Mouse (Mus musculus) gastrocnemius, postnatal 14 days (tissue): ENCODE results near the gene Mfsd6l. TPM values are rescaled to one million over a fixed set of nuclear protein-coding genes. Genes with fewer than 3 reads are reported as not detected.

Source experiments
- DNase-seq: peaks from one replicate; pipeline ENCODE4 v3.0.0; 2021; ENCODE audit warnings: mixed read lengths
- intact Hi-C: fragments of 180-260 bp; cut with DNase I; formaldehyde crosslinking; loops from one replicate; pipeline ENCODE4 v1.15.1; 2025; ENCODE audit warnings: low total_unique reads
- total RNA-seq, 2 experiments: library from RNA; stranded (reverse); gene quantifications; 2 replicates each; pipeline ENCODE4 v1.2.3; 2021

Gene Mfsd6l
- total RNA-seq, 2 experiments from 2014 or later, result not detected

DNA sequence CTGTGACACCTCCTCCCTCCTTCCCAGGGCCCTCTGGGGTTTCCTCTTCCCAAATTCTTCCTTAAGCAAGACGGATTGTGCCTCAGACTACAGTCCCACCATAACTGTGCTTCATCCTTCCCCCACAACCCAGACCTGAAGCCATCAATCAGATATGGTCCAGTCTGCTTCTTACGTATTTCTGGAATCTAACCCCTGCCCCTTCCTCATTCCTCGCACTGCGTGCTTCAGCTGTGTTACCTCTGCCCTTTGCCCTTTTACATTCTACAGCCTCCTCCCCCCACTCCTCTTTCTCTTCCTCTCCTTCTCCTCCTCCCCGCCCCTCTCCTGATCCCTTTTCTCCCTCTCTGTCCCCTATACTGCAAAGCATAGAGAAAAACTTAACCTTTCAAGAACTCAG lies 35.7 kb downstream of the Mfsd6l start:
- no peak for DNase-seq
- intact Hi-C loops, result no loop called here

DNA sequence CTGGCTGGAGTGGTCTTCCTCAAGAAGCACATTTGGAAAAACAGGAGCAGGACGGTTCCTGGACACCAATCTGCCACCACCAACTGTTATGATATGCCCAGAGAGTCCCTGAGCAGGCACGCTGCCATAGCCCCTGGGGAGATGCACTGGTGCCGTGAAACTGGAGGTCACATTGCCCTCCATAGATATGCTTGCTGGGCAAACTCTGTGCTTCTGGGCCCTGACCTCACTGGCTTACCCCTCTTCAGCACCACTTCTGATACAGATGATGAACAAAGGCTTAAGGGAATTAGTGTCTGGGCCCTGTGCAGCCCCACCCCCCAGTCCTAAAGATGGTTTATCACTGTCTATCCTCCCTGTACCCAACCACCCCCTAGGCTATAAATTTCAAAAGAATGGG lies 37.3 kb downstream of the Mfsd6l start:
- DNase-seq, result no peak
- intact Hi-C loops, result no loop called here

DNA sequence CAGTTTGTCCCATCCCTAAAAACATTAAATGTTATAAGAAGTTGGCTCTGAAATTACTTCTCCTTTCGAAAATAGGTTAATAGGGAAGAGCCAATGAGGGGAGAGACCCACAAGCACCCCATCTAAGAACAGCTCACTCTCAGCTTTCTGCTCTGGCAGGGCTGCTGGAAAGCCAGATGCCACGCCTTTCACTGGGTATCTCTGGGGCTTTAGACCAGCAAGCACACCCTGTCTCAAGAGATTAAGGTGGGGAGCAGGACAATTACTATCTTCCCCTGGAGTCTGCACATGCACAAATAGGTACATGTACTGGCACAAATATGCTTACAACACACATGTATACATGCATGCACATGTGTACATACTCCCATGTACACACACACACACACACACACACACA lies 41.9 kb downstream of the Mfsd6l start:
- intact Hi-C loops, result no loop called here
- no peak for DNase-seq

DNA sequence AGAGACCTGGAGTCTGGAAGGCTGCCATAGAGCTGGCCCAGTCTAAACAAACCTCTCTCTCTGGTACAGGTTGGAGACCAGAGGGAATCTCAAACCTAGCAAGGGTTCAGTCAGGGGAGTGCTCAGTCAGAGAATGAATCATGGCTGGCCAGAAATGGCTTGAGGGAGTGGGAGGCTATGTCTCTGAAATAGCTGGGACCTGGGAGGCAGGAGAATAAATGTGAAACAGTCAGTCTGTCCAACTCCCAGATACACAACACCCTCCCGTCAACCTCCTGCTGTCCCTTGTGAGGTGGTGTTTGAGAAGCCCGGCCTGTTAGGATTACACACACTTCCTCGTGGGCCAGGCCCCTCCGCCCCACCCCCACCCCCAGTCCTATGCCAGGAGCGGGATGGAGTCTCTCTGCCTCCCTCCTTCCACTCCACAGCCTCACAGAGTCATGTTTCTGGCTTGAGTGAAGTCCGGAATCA lies 44.6 kb downstream of the Mfsd6l start:
- no peak for DNase-seq

DNA sequence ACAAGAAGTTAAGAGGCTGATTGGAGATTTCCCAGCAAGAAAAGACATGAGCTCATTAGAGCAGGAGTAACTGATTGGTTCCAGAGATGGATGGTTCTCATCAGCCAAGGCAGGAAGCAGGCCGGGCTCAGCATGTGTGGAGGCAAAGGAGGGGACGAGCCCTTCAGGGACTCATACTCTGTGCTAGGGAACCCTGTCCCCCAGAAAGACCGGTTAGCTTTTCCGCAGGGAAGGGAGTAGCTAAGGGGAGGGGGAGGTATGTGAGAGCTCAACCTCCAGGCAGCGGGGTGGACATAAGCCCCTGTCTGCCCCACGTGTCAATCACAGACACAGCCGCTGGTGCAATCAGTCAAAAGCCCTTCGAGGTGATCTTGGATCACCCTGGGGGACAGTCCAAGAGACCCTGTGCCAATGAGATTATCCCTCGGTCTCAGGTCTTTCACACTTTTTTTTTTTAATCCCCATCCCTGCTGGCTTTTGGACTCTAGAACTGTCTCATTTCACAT lies 45.6 kb downstream of the Mfsd6l start:
- DNase-seq, result peak; percentile 26
- intact Hi-C loops, result no loop called here

More for the DNA sequence above, 44.6 kb downstream of the Mfsd6l start:
- intact Hi-C loops, result no loop called here

DNA sequence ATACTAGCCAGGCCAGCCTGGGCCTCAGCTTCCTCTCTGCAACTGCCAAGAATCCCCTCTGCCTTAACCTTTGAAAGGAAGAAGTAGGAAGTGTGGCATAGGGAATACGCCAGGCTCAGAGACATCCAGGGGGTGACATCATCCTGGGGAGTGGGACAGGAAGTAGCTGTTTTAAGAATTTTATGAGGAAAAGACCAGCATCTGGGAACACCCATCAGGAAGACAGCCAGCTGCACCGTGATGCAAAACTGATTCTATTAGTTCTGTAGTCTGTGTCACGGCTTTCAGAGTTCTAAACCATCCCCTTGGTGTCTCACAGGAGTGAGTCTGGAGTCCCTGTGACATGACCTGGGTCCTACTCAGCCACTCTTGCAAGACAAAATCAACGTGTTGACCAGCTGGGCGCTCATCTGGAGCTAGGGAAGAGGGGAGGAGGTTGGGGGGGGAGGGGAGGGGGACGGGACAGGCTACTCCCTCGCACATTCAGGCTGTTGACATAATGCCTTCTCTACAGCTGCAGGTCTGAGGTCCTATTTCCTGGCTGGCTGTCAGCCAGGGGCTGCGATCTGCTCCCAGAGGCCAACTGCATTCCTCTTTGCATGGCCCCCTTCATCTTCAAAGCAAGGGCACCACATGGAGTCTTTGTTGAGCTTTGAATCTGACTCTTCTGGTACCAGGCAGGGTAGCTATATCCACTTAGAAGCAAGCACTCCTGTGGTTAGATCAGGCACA lies 46.4 kb downstream of the Mfsd6l start:
- DNase-seq, result peak; percentile 45
- intact Hi-C loops, result no loop called here

DNA sequence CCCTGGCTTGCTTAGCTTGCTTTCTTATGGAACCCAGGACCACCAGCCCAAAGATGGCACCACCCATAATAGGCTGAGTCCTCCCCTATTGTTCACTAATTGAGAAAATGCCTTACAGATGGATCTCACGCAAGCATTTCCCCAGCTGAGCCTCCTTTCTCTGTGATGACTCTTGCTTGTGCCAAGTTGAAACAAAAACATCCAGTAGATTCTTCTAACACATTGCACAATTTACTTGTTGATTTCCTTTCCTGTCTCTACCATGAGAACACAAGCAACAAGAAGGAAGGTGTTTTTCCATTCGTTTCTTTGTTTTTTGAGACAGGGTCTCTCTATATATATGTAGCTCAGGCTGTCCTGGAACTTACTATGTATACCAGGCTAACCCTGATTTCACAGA lies 51.1 kb downstream of the Mfsd6l start:
- intact Hi-C loops, result no loop called here
- DNase-seq, result no peak

Other genes with a start within 250 kb of the Mfsd6l start
- 10 to 100 TPM in 1 of 2 experiments, 1 to 10 TPM in 1; 6.9 to 10.9 TPM for gene Ntn1, start 155.4 kb upstream of the Mfsd6l start, total RNA-seq
- under 1 TPM; 0.35 to 0.41 TPM for gene Pik3r5, start 124.1 kb upstream of the Mfsd6l start, total RNA-seq
- 1 to 10 TPM; 2.7 to 2.9 TPM for gene Pik3r6, start 53.2 kb upstream of the Mfsd6l start, total RNA-seq
- gene Ccdc42, start 30.8 kb downstream of the Mfsd6l start, total RNA-seq, result under 1 TPM in 1 of 2 experiments, not detected in 1; 0.18 TPM
- gene Myh10, start 135.4 kb downstream of the Mfsd6l start, total RNA-seq, result 10 to 100 TPM; 16.4 to 23.0 TPM